Mouse (Mus musculus) T-helper 17 cell (primary cell): ENCODE data around the gene Slc15a1.

Source experiments
- in situ Hi-C, 2 experiments: fragments of 300-600 bp; cut with MboI, MseI; formaldehyde crosslinking; loops; 1 replicate in 1 of 2; 2 replicates in 1 of 2; pipeline ENCODE4 v1.15.1; 2025; ENCODE audit warnings: high pct_unique_total_duplicates in 2 of 2

Slc15a1 gene

DNA sequence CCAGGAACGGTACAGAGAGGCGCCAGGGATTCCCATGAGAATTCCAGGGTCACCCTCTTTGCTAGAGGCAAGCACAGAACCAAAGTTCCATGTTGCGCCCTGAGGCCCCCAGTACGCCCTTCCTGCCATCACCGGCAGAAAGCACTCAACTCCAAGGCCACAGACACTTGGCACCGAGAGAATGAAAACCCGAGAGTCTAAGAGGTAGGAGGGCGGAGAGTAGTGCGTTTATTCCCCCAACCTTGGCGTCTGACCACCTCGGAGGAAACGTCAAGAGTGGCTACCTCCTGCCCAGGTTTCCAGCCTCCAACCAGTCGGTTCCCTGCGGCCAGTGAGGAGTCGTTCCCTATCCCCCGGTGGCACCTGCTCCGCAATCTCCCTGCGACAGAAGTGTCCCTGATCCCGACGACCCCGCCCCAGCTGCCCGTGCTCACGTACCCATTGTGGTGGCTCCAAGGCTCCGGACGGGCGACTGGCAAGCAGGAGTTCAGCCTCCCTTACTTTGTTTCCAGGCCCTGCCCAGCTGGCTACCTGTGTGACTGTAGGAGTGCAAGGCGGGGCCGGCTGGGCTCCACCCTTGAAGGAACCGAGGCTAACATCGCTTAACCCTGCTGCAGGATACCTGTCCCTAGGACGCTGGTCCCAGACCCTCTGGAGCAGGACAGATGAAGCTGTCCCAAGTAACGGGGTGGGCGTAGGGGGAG is at the start of gene Slc15a1:
Gene Slc15a1 (minus strand): TSS at position 472 of the 704 bp plus-strand sequence.
- in situ Hi-C loops = no loop called here

- in situ Hi-C loops = no loop called here
Measured at GRCm38 (mm10) chr14:121553785-121554184, 48.7 kb upstream of the Slc15a1 start.

DNA sequence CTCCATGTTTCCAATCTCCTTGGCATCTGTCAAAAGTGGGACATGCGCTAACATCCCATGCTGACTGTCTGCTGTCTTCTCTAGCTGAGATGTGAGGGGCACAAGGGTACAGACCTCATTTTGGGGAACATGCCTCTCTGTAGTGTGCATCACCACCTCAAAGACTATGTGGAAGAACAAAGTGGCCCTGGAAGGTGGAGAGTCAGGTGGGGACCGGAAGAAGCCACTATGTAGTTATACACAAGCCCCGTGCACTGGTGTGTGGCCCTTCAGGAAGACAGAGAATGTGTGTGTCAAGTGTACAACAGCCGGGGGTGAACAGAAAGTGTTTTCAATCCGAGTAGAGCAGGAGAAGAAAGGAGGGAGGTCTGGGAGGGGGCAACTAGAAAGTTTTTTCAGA is 47.5 kb upstream of the Slc15a1 start:
- in situ Hi-C loops = no loop called here

DNA sequence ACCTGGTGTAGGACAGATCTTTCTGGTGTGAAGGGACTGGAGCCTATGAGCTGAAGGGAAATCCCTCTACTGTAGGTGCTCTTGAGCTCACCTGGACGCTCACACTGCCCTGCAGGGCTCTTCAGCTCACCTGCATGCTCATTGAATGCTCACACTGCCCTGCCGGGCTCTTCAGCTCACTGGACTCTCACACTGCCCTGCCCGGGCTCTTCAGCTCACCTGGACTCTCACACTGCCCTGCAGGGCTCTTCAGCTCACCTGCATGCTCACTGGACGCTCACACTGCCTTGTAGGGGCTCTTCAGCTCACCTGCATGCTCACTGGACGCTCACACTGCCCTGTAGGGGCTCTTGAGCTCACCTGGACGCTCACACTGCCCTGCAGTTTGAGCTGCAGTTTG is 44.8 kb upstream of the Slc15a1 start:
- in situ Hi-C loops = no loop called here

- in situ Hi-C loops = no loop called here
Measured at GRCm38 (mm10) chr14:121547745-121548144, 42.7 kb upstream of the Slc15a1 start.

- in situ Hi-C loops = no loop called here
Measured at GRCm38 (mm10) chr14:121546621-121547020, 41.6 kb upstream of the Slc15a1 start.

GRCm38 (mm10) chr14:121545551-121546331 is 40.7 kb upstream of the Slc15a1 start:
- in situ Hi-C loops = no loop called here

- in situ Hi-C loops = no loop called here
Measured at GRCm38 (mm10) chr14:121541262-121541661, 36.2 kb upstream of the Slc15a1 start.

DNA sequence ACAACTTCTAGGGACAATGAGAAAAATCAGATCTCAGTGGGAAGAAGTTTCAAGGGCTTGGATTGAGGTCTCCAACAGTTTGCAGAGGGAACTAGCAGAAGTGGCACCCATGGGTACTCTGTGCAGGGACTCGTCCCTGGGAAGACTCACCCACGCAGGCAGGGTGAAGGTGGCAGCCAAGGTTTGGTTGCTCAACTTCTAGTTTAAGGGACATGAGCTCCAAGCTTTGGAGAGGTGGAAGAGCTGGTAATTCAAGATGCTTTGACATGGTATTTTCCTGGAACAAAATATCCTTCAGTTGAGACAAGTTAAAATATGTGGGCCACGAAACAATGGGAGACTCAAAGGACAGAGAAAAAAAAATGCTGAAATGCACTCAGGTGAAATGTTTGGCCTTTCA is 29.4 kb upstream of the Slc15a1 start:
- in situ Hi-C loops = no loop called here

- in situ Hi-C loops = no loop called here
Measured at GRCm38 (mm10) chr14:121530853-121531252, 25.8 kb upstream of the Slc15a1 start.

- in situ Hi-C loops = no loop called here
Measured at GRCm38 (mm10) chr14:121527883-121528282, 22.8 kb upstream of the Slc15a1 start.

DNA sequence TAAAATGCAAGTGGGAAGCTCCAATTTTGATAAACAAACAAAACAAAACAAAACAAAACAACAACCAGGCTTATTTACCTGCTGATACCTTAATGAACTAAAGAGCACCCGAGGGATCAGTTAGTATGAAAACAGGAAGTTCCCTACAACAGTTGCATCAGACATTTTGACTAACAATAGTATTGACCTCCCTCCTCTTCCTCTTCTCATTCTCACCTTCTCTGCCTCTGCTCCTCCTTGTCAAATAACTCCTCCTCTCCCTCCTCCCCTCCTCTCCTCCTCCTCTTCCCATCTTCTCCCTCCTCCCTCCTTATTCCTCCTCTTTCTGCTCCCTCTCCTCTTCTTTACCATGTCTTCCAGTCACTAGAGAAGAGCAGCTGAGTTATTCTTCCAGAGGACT is 22.1 kb upstream of the Slc15a1 start:
- in situ Hi-C loops = no loop called here

DNA sequence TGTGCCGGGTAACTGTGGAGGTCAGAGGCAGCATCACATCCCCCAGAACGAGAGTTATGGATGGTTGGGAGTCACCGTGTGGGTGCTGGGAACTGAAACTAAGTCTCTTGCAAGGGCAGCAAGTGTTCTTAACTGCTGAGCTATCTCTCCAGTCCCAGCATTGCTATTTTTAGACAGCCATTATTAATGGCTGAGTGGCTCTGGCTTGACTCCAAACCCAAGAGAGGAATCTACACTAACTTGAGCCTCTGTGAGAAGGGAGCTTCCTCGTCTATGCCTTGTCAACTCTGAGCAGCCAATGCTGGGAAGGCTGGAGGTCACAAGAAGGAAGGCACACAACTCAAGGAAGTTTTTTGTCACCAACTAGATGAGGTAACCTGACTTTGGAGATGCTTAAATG is 16.7 kb upstream of the Slc15a1 start:
- in situ Hi-C loops = no loop called here

DNA sequence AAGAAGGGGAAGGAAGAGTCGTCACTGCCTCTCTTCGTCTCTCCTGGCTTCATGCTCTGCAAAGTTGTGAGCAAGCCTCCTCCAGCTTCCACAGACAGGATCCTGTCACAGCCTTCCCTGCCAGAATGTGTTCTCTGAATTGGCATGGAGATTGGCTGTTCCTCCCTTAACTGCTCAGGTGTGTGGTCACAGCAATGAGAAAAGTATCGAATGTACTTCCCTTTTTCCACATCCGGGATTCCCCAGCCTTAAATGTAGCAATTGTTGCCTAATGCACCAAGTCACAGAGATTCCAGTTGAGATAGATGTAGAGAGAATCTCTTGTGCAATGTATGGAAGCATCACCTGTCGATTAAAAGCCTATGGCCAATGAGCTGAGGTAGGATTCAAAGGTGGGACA is 11.8 kb upstream of the Slc15a1 start:
- in situ Hi-C loops = no loop called here

GRCm38 (mm10) chr14:121508929-121509328 is 3.9 kb upstream of the Slc15a1 start:
- in situ Hi-C loops = no loop called here

DNA sequence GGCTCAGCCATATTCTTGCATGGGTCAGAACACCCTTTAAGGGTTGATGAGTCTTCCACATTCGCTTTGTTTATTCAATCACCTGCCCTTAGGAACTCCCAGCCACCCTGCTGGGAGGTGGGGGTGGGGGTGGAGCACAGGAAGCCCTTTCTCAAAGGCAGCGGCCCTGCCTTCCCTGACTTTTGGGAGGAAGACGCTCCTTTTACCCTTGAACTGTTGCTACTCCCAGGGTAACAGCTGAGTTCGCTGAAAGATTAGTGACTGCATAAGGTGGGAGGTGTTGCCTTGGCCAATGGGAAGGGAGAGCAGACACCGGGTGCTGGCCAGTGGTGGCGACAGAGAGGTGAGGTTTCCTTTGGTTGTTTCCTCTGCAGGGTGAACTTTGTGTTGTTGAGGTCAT is 1.3 kb upstream of the Slc15a1 start:
- in situ Hi-C loops = no loop called here

DNA sequence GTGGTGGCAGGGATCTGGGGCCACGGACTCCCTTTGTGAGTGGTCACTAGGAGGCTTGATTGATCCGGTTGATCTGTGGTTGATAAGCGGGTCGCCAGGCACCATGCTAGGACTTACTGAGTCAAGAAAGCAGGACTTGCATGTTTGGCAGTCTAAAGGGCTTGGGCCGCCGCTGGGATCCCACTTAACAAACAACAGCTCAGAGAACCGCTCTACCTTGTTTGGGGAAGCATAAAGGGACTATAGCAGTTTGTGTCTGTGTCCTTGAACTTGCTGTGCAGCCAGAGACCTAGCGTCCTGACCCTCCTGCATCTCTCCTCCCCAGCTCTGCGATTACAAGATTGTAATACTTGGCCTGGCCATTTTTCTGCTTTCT is 421 bp upstream of the Slc15a1 start:
- in situ Hi-C loops = no loop called here

DNA sequence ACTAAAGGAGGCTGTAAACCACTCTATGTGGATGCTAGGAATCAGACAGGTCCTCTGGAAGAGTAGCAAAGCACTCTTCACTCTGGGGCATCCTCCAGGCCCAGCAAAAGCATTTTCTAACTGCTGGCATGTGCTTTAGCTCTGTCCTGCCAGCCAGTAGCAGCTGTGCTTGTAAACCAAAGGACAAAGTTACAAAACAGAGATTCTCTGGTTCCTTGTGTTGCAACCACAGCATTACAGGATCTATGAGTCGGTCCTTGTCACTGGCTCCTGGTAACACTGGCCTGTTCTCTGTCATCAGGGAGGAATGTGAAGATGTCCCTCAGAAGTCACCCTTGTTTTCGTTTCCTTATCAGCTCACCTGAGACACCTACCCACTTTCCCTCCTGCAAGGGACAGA is 4.5 kb downstream of the Slc15a1 start:
- in situ Hi-C loops = no loop called here

- in situ Hi-C loops = no loop called here
Measured at GRCm38 (mm10) chr14:121499769-121500168, 5.3 kb downstream of the Slc15a1 start.

GRCm38 (mm10) chr14:121497800-121498199 is 7.3 kb downstream of the Slc15a1 start:
- in situ Hi-C loops = no loop called here

DNA sequence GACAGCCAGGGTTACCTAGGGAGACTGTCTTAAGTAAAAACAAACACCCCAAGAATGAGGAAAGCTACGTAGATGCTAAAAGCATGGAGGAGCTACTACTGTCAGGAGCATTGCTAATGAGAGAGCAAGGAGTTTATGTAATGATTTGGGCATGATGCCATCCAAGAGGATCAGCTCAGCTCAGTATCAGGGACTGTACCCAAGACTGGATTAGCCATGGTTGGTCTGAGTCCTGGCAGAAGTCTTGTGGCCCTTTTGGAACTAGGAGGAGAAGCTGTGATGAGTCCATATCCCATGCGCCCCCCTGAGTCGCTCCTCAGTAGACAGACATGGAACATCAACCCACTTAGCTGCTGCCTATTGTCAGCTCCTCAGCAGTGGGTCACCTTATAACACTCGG is 9.3 kb downstream of the Slc15a1 start:
- in situ Hi-C loops = no loop called here

DNA sequence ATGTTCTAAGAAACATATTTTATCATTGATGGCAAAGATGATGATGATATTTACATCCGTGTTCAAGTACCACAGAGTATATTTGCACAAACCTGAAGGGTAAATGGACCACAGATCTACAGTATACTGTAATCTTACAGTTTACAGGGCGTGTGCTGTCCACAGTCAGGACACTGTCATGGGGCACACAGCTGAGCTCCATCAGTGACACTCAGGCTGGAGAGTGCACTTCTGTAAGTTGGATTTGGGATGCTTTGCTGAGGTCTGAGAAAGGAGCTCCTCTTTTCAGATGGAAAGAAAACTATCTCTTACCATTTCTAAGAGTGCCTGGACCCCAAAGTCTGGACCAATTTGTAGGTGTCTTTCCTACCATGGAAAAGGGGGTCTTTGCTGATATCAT is 9.9 kb downstream of the Slc15a1 start:
- in situ Hi-C loops = no loop called here

DNA sequence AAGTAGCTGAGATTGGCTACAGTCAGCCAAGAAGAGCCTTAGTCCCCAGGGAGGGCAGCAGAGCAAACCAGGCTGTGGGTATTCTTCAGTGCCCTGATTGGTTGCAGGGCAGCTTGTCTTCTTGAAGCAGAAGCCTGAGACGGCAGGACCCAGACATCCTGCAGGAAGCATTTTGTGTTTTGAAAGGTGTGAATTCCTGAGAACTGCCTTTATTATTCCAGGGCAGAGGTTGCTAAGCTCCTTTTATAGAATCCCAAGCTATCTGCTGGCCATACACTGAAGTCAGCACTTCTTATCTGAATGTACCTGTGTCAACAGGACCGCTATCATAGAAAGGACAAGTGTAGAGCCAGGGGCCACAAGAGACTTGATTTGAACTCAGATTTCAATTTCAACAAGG is 10.8 kb downstream of the Slc15a1 start:
- in situ Hi-C loops = no loop called here
